Mouse (Mus musculus): ENCODE measurements around the gene Tnn. TPM values are rescaled to one million over a fixed set of nuclear protein-coding genes. Genes with fewer than 3 reads are reported as not detected.

The Tnn gene
- polyA plus RNA-seq, 1 experiment from 2014 or later, result 20.2 TPM

DNA sequence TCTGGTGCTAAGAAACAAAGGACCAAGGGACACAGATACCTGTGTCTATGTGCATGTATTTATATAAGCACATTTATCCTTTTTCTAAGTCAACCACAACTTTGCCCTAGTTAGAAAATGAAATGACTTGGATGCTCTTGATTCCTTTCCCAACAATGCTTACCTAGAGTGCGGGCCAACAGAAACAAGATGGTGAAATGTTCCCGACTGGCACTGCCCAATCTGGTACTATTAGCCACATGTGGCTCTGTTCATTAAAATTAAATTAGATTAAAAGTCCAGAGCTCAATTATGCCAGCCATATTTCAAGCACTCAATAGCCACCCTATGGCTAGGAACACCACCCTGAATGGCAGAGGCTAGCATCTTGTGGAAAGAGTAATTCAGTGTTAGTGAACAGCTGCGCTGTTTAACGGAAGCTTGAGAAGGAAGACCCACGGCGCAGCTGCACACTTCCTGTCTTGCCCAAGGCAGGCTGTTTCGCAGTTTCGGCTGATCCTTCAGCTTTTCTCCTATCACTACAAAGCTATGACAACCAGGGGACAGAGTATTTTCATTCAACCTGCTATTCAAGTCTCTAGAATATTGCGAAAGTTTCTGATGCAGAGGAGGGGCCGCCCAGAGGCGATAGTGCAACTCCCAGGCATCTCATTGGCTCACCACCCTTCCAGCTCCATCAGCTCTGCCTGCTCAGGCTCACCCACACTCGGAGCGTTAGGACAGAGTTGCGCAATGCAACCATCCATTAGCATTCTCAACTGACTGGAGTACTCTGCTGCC, 74.3 kb downstream of the Tnn start:
- Histone ChIP-seq H3K9me3 (ENCODE audit: control insufficient read depth, low read depth, low read length) (no peaks in the 10 kb centered on the region), H3K4me2 (replicated peaks; ENCODE audit: low read depth, low read length) (no peak overlapping the region), H3K9ac (replicated peaks; ENCODE audit: low read depth, low read length) (no peak overlapping the region), H3K36me3 (ENCODE audit: control insufficient read depth, insufficient read depth, low read length) (no peaks in the 10 kb centered on the region), H3K4me1 (ENCODE audit: control insufficient read depth, insufficient read depth, low read length) (no peaks in the 10 kb centered on the region), H3K27ac (ENCODE audit: low read length) (no peak overlapping the region), H3K27me3 (ENCODE audit: control insufficient read depth, insufficient read depth, low read length) (no peaks in the 10 kb centered on the region), H3K4me3 (ENCODE audit: low read depth, low read length) (no peak overlapping the region)
- ATAC-seq (ENCODE audit: insufficient number of reproducible peaks, insufficient read depth, low FRiP score, low read depth), result peak; percentile 57; the same call in 1 of the 2 replicates
- 58% methylated on average over 14 of the region's 14 CpGs for WGBS

- Histone ChIP-seq H3K27me3 (ENCODE audit: control insufficient read depth, insufficient read depth, low read length) (no peaks in the 10 kb centered on the region), H3K27ac (ENCODE audit: low read length) (no peak overlapping the region), H3K4me1 (ENCODE audit: control insufficient read depth, insufficient read depth, low read length) (no peaks in the 10 kb centered on the region; the same call in 1 of the 2 replicates), H3K9ac (replicated peaks; ENCODE audit: low read depth, low read length) (no peak overlapping the region), H3K9me3 (ENCODE audit: control insufficient read depth, low read depth, low read length) (0 out of 2 replicates have a peak, but pooled peaks cover 5% of the 10 kb centered on the region), H3K4me3 (ENCODE audit: low read depth, low read length) (no peak overlapping the region), H3K36me3 (ENCODE audit: control insufficient read depth, insufficient read depth, low read length) (no peaks in the 10 kb centered on the region), H3K4me2 (replicated peaks; ENCODE audit: low read depth, low read length) (no peak overlapping the region)
- ATAC-seq (ENCODE audit: insufficient number of reproducible peaks, insufficient read depth, low FRiP score, low read depth), result no peak; the same call in 1 of the 2 replicates
- WGBS, result 73% methylated on average over 7 of the region's 7 CpGs
Measured at GRCm38 (mm10) chr1:160064547-160065144, 88.7 kb downstream of the Tnn start.

- WGBS, result 60% methylated on average over 3 of the region's 3 CpGs
- Histone ChIP-seq H3K4me1 (ENCODE audit: control insufficient read depth, insufficient read depth, low read length) (no peaks in the 10 kb centered on the region; the same call in 1 of the 2 replicates), H3K27ac (ENCODE audit: low read length) (no peak overlapping the region), H3K27me3 (ENCODE audit: control insufficient read depth, insufficient read depth, low read length) (no peaks in the 10 kb centered on the region), H3K9me3 (ENCODE audit: control insufficient read depth, low read depth, low read length) (0 out of 2 replicates have a peak, but pooled peaks cover 2% of the 10 kb centered on the region), H3K4me3 (ENCODE audit: low read depth, low read length) (no peak overlapping the region), H3K36me3 (ENCODE audit: control insufficient read depth, insufficient read depth, low read length) (no peaks in the 10 kb centered on the region), H3K4me2 (replicated peaks; ENCODE audit: low read depth, low read length) (no peak overlapping the region), H3K9ac (replicated peaks; ENCODE audit: low read depth, low read length) (no peak overlapping the region)
- no peak for ATAC-seq (ENCODE audit: insufficient number of reproducible peaks, insufficient read depth, low FRiP score, low read depth)
Measured at GRCm38 (mm10) chr1:160061725-160062366, 91.5 kb downstream of the Tnn start.

DNA sequence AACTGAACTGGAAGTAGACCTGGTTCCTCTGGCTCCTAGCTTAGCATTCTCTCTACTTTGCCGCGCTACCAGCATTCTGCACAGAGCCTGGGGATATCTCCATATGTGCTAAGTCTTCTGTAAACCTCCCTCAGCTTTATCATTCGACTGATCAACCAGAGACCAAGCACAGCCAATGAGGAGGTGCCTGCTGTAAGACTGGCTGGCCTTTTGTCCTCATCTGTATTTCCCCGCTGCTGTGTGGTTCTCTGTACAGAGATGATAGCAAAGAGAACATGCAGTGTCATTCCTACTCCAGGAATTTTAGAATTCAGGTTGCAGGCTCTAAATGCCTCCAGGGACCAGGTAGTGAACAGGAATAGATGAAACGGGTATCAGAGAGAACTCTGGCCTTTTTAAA, 92.1 kb downstream of the Tnn start:
- H3K4me3 ChIP-seq (ENCODE audit: low read depth, low read length), result no peak overlapping the region
- no peak overlapping the region for H3K27ac ChIP-seq (ENCODE audit: low read length)
- no peak overlapping the region for H3K4me2 ChIP-seq (replicated peaks; ENCODE audit: low read depth, low read length)
- ATAC-seq (ENCODE audit: insufficient number of reproducible peaks, insufficient read depth, low FRiP score, low read depth), result peak; percentile 80; the same call in 1 of the 2 replicates
- H3K36me3 ChIP-seq (ENCODE audit: control insufficient read depth, insufficient read depth, low read length), result no peaks in the 10 kb centered on the region
- WGBS, result 81% methylated on average over 5 of the region's 5 CpGs
- no peaks in the 10 kb centered on the region for H3K27me3 ChIP-seq (ENCODE audit: control insufficient read depth, insufficient read depth, low read length)
- H3K4me1 ChIP-seq (ENCODE audit: control insufficient read depth, insufficient read depth, low read length), result no peaks in the 10 kb centered on the region; the same call in 1 of the 2 replicates
- H3K9ac ChIP-seq (replicated peaks; ENCODE audit: low read depth, low read length), result no peak overlapping the region
- H3K9me3 ChIP-seq (ENCODE audit: control insufficient read depth, low read depth, low read length), result no peaks in the 10 kb centered on the region

- H3K4me1 ChIP-seq (ENCODE audit: control insufficient read depth, insufficient read depth, low read length), result no peaks in the 10 kb centered on the region; the same call in 1 of the 2 replicates
- H3K9ac ChIP-seq (replicated peaks; ENCODE audit: low read depth, low read length), result no peak overlapping the region
- no peak overlapping the region for H3K27ac ChIP-seq (ENCODE audit: low read length)
- no peaks in the 10 kb centered on the region for H3K9me3 ChIP-seq (ENCODE audit: control insufficient read depth, low read depth, low read length)
- no peaks in the 10 kb centered on the region for H3K27me3 ChIP-seq (ENCODE audit: control insufficient read depth, insufficient read depth, low read length)
- no peaks in the 10 kb centered on the region for H3K36me3 ChIP-seq (ENCODE audit: control insufficient read depth, insufficient read depth, low read length)
- H3K4me3 ChIP-seq (ENCODE audit: low read depth, low read length), result no peak overlapping the region
- 44% methylated on average over 6 of the region's 6 CpGs for WGBS
- no peak overlapping the region for H3K4me2 ChIP-seq (replicated peaks; ENCODE audit: low read depth, low read length)
- ATAC-seq (ENCODE audit: insufficient number of reproducible peaks, insufficient read depth, low FRiP score, low read depth), result no peak
Measured at GRCm38 (mm10) chr1:160060542-160060941, 92.8 kb downstream of the Tnn start.

DNA sequence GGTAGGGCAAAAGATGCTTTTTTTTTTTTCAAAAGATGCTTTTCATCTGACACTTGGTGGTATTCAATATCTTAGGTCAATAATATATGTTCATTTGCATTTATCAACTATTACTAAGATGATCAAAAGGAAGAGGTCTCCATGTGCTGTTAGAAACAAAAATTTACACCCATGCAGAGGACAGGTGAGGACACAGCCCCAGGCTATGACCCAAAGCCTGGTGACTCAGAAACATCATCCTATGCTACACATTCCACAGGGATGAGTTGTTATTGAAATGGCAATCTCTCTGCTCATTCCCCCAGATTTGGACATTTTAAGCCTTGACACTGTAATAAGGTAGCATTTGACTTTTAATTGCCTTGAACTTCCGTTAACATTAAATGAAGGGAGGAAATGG, 93.5 kb downstream of the Tnn start:
- Histone ChIP-seq H3K9me3 (ENCODE audit: control insufficient read depth, low read depth, low read length) (no peaks in the 10 kb centered on the region), H3K36me3 (ENCODE audit: control insufficient read depth, insufficient read depth, low read length) (no peaks in the 10 kb centered on the region), H3K27me3 (ENCODE audit: control insufficient read depth, insufficient read depth, low read length) (no peaks in the 10 kb centered on the region), H3K9ac (replicated peaks; ENCODE audit: low read depth, low read length) (no peak overlapping the region), H3K4me2 (replicated peaks; ENCODE audit: low read depth, low read length) (no peak overlapping the region), H3K4me3 (ENCODE audit: low read depth, low read length) (no peak overlapping the region), H3K4me1 (ENCODE audit: control insufficient read depth, insufficient read depth, low read length) (no peaks in the 10 kb centered on the region; the same call in 1 of the 2 replicates), H3K27ac (ENCODE audit: low read length) (no peak overlapping the region)
- 54% methylated on average over 1 of the region's 1 CpGs for WGBS
- no peak for ATAC-seq (ENCODE audit: insufficient number of reproducible peaks, insufficient read depth, low FRiP score, low read depth)

DNA sequence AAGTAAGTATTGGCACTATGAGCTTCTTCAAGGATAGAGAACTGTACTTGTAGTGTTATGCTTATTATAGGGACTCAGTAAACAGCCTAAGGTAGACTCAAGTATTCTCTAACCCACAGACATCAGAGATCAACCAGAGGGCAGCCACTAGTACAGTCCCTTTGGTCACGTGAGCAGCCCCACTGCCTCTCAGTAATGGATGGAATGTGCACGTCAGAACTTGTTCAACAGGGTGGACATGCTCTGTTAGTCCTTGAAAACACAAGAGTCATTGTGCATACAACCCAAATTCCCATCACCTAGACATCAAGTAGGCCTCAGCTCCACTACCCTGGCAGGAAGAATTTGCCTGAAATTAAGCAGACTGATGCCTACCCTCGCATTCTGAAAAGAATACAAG, 95.7 kb downstream of the Tnn start:
- no peaks in the 10 kb centered on the region for H3K36me3 ChIP-seq (ENCODE audit: control insufficient read depth, insufficient read depth, low read length)
- H3K27ac ChIP-seq (ENCODE audit: low read length), result no peak overlapping the region
- no peak overlapping the region for H3K4me2 ChIP-seq (replicated peaks; ENCODE audit: low read depth, low read length)
- 0 out of 2 replicates have a peak, but pooled peaks have one; percentile 24 for ATAC-seq (ENCODE audit: insufficient number of reproducible peaks, insufficient read depth, low FRiP score, low read depth)
- H3K9me3 ChIP-seq (ENCODE audit: control insufficient read depth, low read depth, low read length), result no peaks in the 10 kb centered on the region
- H3K4me3 ChIP-seq (ENCODE audit: low read depth, low read length), result no peak overlapping the region
- H3K4me1 ChIP-seq (ENCODE audit: control insufficient read depth, insufficient read depth, low read length), result no peaks in the 10 kb centered on the region
- H3K9ac ChIP-seq (replicated peaks; ENCODE audit: low read depth, low read length), result no peak overlapping the region
- WGBS, result 66% methylated on average over 3 of the region's 3 CpGs
- H3K27me3 ChIP-seq (ENCODE audit: control insufficient read depth, insufficient read depth, low read length), result no peaks in the 10 kb centered on the region

GRCm38 (mm10) chr1:160054366-160055078, 98.9 kb downstream of the Tnn start:
- Histone ChIP-seq H3K9me3 (ENCODE audit: control insufficient read depth, low read depth, low read length) (no peaks in the 10 kb centered on the region), H3K27me3 (ENCODE audit: control insufficient read depth, insufficient read depth, low read length) (no peaks in the 10 kb centered on the region), H3K4me1 (ENCODE audit: control insufficient read depth, insufficient read depth, low read length) (no peaks in the 10 kb centered on the region), H3K9ac (replicated peaks; ENCODE audit: low read depth, low read length) (no peak overlapping the region), H3K4me3 (ENCODE audit: low read depth, low read length) (no peak overlapping the region), H3K27ac (ENCODE audit: low read length) (no peak overlapping the region), H3K4me2 (replicated peaks; ENCODE audit: low read depth, low read length) (no peak overlapping the region), H3K36me3 (ENCODE audit: control insufficient read depth, insufficient read depth, low read length) (no peaks in the 10 kb centered on the region)
- WGBS, result 70% methylated on average over 5 of the region's 5 CpGs
- no peak for ATAC-seq (ENCODE audit: insufficient number of reproducible peaks, insufficient read depth, low FRiP score, low read depth)
